Mouse (Mus musculus) kidney, embryonic 15.5 days (tissue): ENCODE results near the gene Atg3. TPM values are rescaled to one million over a fixed set of nuclear protein-coding genes. Genes with fewer than 3 reads are reported as not detected.

ENCODE experiments used
- ATAC-seq: fragments of 200-750 bp; cut with Nextera tagmentation; replicated peaks from 2 replicates; pipeline ENCODE4 v1.8.0; 2017; ENCODE audit warnings: moderate TSS enrichment; ENCODE audit not compliant: low FRiP score
- H3K27ac ChIP-seq: fragments of 300-500 bp; sonication (generic); 2 replicates; pipeline ENCODE4 v1.5.1; 2015; ENCODE audit warnings: mild to moderate bottlenecking, inconsistent platforms
- H3K27me3 ChIP-seq: fragments of 300-500 bp; sonication (generic); 2 replicates; pipeline ENCODE4 v1.6.1; 2015; ENCODE audit warnings: inconsistent platforms
- H3K36me3 ChIP-seq: fragments of 300-500 bp; sonication (generic); 2 replicates; pipeline ENCODE4 v1.6.1; 2015; ENCODE audit warnings: inconsistent platforms
- H3K4me1 ChIP-seq: fragments of 300-500 bp; sonication (generic); 2 replicates; pipeline ENCODE4 v1.6.1; 2015; ENCODE audit warnings: inconsistent platforms
- H3K4me2 ChIP-seq: fragments of 300-500 bp; sonication (generic); 2 replicates; pipeline ENCODE4 v1.6.1; 2015; ENCODE audit warnings: moderate library complexity, mild to moderate bottlenecking, inconsistent platforms
- H3K4me3 ChIP-seq: fragments of 300-500 bp; sonication (generic); replicated peaks from 2 replicates; pipeline ENCODE4 v1.5.1; 2015; ENCODE audit warnings: mild to moderate bottlenecking, inconsistent platforms
- H3K9ac ChIP-seq: fragments of 300-500 bp; sonication (generic); 2 replicates; pipeline ENCODE4 v1.6.1; 2015; ENCODE audit warnings: mild to moderate bottlenecking, inconsistent platforms
- H3K9me3 ChIP-seq: fragments of 300-500 bp; sonication (generic); replicated peaks from 2 replicates; pipeline ENCODE4 v1.6.1; 2016; ENCODE audit warnings: inconsistent platforms
- WGBS: fragments of 180-500 bp; shearing (Covaris S2); methylation state at CpG from one replicate; pipeline ENCODE4 v1.1.7; 2015; ENCODE audit warnings: mixed read lengths; 5-methylcytosine and 5-hydroxymethylcytosine counted together
- polyA plus RNA-seq: library from polyadenylated mRNA; unstranded; fragments of >200 nt; fragmentation: Nextera tagmentation; extraction: Ambion mirVana; gene quantifications from 2 replicates; pipeline ENCODE4 v1.2.1, GENCODE M21; 2015

Gene Atg3
- polyA plus RNA-seq = 32.8 and 33.9 TPM in 2 replicates

- Histone ChIP-seq H3K36me3 (no peaks in the 10 kb centered on the region; the same call in 1 of the 2 replicates), H3K9ac (peak within 1 kb of the TSS; percentile 77), H3K4me2 (peak within 1 kb of the TSS; percentile 80), H3K4me3 (peak within 1 kb of the TSS; percentile 90), H3K27ac (peak within 1 kb of the TSS; percentile 97), H3K4me1 (peaks cover 14% of the 10 kb centered on the region), H3K27me3 (no peaks in the 10 kb centered on the region), H3K9me3 (no peaks in the 10 kb centered on the region)
- peak; percentile 99 for ATAC-seq
- WGBS = 1% methylated on average over 62 of the region's 64 CpGs
These were observed at the start of gene Atg3, which contains the start of gene Slc35a5 for GRCm38 (mm10) chr16:45158522-45159388. Atg3 (plus strand) TSS chr16:45158785. Slc35a5 (minus strand) TSS chr16:45158706.

DNA sequence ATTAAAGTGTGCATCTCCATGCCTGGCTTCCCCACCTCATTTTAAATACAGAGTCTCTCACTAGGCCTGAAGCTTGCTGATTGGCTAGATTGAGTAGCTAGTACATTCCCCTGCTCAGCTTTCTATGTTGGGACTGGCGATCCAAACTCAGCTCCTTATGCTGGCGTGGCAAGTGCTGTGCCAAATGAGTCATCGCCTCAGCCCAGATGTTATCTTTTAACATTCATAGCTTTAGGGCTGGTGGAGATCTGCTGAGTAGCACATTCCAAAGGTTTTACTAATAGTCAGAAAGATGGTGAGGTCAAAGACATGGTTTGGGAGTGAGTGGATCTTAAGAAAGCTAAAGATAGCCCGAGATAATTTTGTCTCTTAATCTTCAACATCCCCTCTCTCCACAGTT lies 48.1 kb upstream of the Atg3 start:
- no peaks in the 10 kb centered on the region for H3K27me3 ChIP-seq
- H3K9me3 ChIP-seq = no peaks in the 10 kb centered on the region
- no peak overlapping the region for H3K4me3 ChIP-seq
- WGBS = 51% methylated on average over 4 of the region's 4 CpGs
- H3K36me3 ChIP-seq = peaks cover 8% of the 10 kb centered on the region; the same call in 1 of the 2 replicates
- no peak overlapping the region for H3K4me2 ChIP-seq
- no peak overlapping the region for H3K27ac ChIP-seq
- peak; percentile 33; the same call in 1 of the 2 replicates for ATAC-seq
- no peak overlapping the region for H3K9ac ChIP-seq
- H3K4me1 ChIP-seq = 0 out of 2 replicates have a peak, but pooled peaks cover 3% of the 10 kb centered on the region

DNA sequence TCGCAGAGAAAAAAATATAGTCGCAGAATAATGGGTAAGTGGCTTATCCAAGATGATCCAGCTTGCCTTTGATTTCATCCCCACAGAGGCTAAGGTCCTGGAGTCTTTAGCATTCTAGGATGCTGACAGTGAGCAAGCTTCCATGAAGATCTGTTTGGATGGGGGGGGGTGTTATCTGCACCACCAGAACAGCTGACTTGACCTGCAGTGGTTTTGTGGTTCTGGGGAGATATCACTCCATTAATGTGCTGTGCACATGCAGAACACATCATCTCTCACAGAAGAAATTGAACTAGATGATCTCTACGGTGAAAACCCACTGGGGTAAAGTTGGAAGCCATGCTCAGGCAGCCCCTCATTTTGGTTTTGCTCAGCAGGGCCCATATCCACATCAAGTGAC lies 41.4 kb upstream of the Atg3 start:
- WGBS = 94% methylated on average over 3 of the region's 3 CpGs
- H3K27me3 ChIP-seq = no peaks in the 10 kb centered on the region
- H3K4me2 ChIP-seq = no peak overlapping the region
- no peak overlapping the region for H3K9ac ChIP-seq
- 0 out of 2 replicates have a peak, but pooled peaks cover 6% of the 10 kb centered on the region for H3K4me1 ChIP-seq
- H3K4me3 ChIP-seq = no peak overlapping the region
- no peak for ATAC-seq
- H3K9me3 ChIP-seq = no peaks in the 10 kb centered on the region
- peaks cover 30% of the 10 kb centered on the region for H3K36me3 ChIP-seq
- no peak overlapping the region for H3K27ac ChIP-seq

GRCm38 (mm10) chr16:45118760-45119159 lies 39.8 kb upstream of the Atg3 start:
- H3K4me2 ChIP-seq = no peak overlapping the region
- peaks cover 31% of the 10 kb centered on the region for H3K36me3 ChIP-seq
- H3K9ac ChIP-seq = no peak overlapping the region
- no peak overlapping the region for H3K27ac ChIP-seq
- H3K9me3 ChIP-seq = no peaks in the 10 kb centered on the region
- H3K27me3 ChIP-seq = no peaks in the 10 kb centered on the region
- H3K4me1 ChIP-seq = 0 out of 2 replicates have a peak, but pooled peaks cover 6% of the 10 kb centered on the region
- H3K4me3 ChIP-seq = no peak overlapping the region
- no peak for ATAC-seq
- WGBS = 79% methylated on average over 3 of the region's 3 CpGs

DNA sequence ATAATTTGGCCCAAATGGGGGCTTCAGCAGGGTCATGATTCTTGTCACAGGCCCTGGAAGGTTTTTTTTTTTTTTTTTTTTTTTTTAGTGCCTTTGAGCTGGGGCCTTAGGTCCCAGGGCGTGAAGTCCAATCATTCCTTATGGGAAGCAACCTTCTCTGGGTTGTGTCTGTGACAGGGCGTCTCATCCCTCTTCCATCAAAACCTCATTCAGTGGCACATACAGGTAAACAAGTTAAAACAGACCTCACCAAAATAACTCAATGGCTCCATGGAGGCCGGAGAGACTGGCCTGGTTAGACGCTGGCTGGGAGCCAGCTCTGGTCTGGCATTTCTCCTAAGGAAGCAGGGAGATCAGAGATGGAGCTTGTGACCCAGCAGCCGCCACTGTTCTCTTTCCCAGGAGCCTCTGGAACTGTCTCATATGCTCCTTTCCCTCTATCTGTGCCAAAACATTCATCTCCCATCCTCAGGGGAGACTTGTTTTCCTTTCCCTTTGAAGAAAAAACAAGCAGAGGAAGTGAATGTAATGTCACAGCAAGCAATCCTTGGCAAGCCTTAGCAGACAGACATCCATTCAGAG lies 37.6 kb upstream of the Atg3 start:
- Histone ChIP-seq H3K36me3 (peaks cover 31% of the 10 kb centered on the region), H3K4me2 (no peak overlapping the region), H3K27ac (peak overlapping the region; percentile 48), H3K9me3 (no peaks in the 10 kb centered on the region), H3K9ac (no peak overlapping the region), H3K4me1 (peaks cover 13% of the 10 kb centered on the region; the same call in 1 of the 2 replicates), H3K27me3 (no peaks in the 10 kb centered on the region), H3K4me3 (no peak overlapping the region)
- ATAC-seq = peak; percentile 46; the same call in 1 of the 2 replicates
- WGBS = 54% methylated on average over 5 of the region's 5 CpGs

DNA sequence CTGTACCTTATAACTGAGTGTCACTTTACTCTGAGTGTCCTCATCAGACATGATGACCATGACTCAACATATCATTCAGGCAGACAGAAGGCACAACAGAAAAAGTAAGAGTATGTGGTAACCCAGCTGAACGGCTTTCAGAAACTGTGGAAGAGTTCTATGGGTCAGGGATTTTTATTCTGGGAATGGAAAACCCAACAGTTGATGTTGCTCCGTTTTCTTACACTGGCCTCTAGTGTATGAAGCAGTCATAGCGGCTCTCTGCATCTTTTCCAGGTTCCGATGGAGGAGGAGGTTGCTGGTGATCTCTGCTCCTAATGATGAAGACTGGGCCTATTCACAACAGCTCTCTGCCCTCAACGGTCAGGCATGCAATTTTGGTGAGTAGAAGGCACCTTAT lies 36.0 kb upstream of the Atg3 start:
- Histone ChIP-seq H3K4me3 (no peak overlapping the region), H3K9me3 (no peaks in the 10 kb centered on the region), H3K36me3 (peaks cover 26% of the 10 kb centered on the region), H3K27me3 (no peaks in the 10 kb centered on the region), H3K4me2 (no peak overlapping the region), H3K4me1 (peaks cover 13% of the 10 kb centered on the region; the same call in 1 of the 2 replicates), H3K27ac (no peak overlapping the region), H3K9ac (no peak overlapping the region)
- ATAC-seq = no peak
- WGBS = 68% methylated on average over 5 of the region's 5 CpGs

- H3K4me1 ChIP-seq = peaks cover 13% of the 10 kb centered on the region; the same call in 1 of the 2 replicates
- no peak overlapping the region for H3K27ac ChIP-seq
- H3K36me3 ChIP-seq = peaks cover 22% of the 10 kb centered on the region
- H3K4me2 ChIP-seq = no peak overlapping the region
- H3K27me3 ChIP-seq = no peaks in the 10 kb centered on the region
- WGBS = 51% methylated on average over 9 of the region's 9 CpGs
- no peak overlapping the region for H3K4me3 ChIP-seq
- no peak overlapping the region for H3K9ac ChIP-seq
- H3K9me3 ChIP-seq = no peaks in the 10 kb centered on the region
- peak; percentile 94 for ATAC-seq
These were observed 34.1 kb upstream of the Atg3 start for GRCm38 (mm10) chr16:45124230-45125203.

DNA sequence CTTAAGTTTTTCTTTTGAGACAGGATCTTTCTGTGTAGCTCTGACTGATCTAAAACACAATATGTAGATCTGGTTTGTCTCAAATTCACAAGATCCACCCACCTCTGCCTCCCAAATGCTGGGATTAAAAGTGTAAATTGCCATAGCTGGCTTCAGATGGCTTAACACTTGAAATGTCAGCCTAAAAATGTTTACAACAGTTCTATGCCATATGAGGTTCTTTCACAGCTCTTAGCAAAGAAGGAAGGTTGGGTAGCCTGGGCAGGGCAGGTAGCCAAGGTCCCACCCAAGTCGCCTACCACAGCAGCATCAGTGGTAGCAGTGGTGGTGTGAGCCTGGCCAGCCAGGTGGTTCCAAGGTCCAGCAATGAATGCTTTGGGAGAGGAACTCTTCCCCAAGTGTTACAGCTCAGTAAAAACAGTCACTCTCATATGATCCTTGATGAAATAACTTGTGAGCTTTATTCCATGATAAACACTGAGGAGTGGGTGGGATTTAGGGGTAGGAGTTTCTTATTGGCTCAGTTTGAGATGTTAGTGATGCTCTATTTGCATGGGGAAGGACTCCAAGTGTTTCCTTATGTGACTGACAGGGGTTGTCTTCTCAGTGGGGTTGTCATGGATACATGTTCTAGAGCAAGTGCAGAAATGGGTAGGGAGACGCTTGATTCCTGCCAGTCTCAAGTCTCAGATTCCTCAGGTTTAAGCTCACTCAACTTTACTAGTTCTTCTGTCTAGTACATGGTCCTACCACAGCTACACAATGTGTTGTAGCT lies 30.5 kb upstream of the Atg3 start:
- no peaks in the 10 kb centered on the region for H3K9me3 ChIP-seq
- peaks cover 8% of the 10 kb centered on the region; the same call in 1 of the 2 replicates for H3K4me1 ChIP-seq
- H3K27ac ChIP-seq = no peak overlapping the region
- H3K9ac ChIP-seq = no peak overlapping the region
- 86% methylated on average over 2 of the region's 2 CpGs for WGBS
- ATAC-seq = no peak
- H3K4me2 ChIP-seq = no peak overlapping the region
- no peak overlapping the region for H3K4me3 ChIP-seq
- H3K27me3 ChIP-seq = no peaks in the 10 kb centered on the region
- H3K36me3 ChIP-seq = peaks cover 22% of the 10 kb centered on the region

GRCm38 (mm10) chr16:45141711-45142110 lies 16.9 kb upstream of the Atg3 start:
- Histone ChIP-seq H3K36me3 (peaks cover 66% of the 10 kb centered on the region), H3K4me2 (no peak overlapping the region), H3K27ac (no peak overlapping the region), H3K27me3 (no peaks in the 10 kb centered on the region), H3K4me3 (no peak overlapping the region), H3K9me3 (no peaks in the 10 kb centered on the region), H3K9ac (no peak overlapping the region), H3K4me1 (no peaks in the 10 kb centered on the region)
- 96% methylated on average over 5 of the region's 5 CpGs for WGBS
- ATAC-seq = no peak

GRCm38 (mm10) chr16:45142565-45142964 lies 16.0 kb upstream of the Atg3 start:
- H3K4me2 ChIP-seq = no peak overlapping the region
- no peak overlapping the region for H3K4me3 ChIP-seq
- H3K4me1 ChIP-seq = no peaks in the 10 kb centered on the region
- no peaks in the 10 kb centered on the region for H3K9me3 ChIP-seq
- no peak overlapping the region for H3K27ac ChIP-seq
- H3K9ac ChIP-seq = no peak overlapping the region
- H3K27me3 ChIP-seq = no peaks in the 10 kb centered on the region
- peaks cover 71% of the 10 kb centered on the region for H3K36me3 ChIP-seq
- no peak for ATAC-seq
- WGBS = 97% methylated on average over 5 of the region's 5 CpGs

GRCm38 (mm10) chr16:45145119-45145518 lies 13.5 kb upstream of the Atg3 start:
- no peaks in the 10 kb centered on the region for H3K9me3 ChIP-seq
- WGBS = 92% methylated on average over 6 of the region's 6 CpGs
- ATAC-seq = no peak
- H3K4me2 ChIP-seq = no peak overlapping the region
- no peaks in the 10 kb centered on the region for H3K27me3 ChIP-seq
- H3K9ac ChIP-seq = no peak overlapping the region
- no peaks in the 10 kb centered on the region for H3K4me1 ChIP-seq
- no peak overlapping the region for H3K4me3 ChIP-seq
- H3K27ac ChIP-seq = no peak overlapping the region
- peaks cover 71% of the 10 kb centered on the region for H3K36me3 ChIP-seq
